Mouse (Mus musculus) bone marrow, adult 2 months (tissue): ENCODE measurements around the gene Evpl.

Experiments used
- CTCF ChIP-seq: fragments of 200-500 bp; IDR thresholded peaks from 2 replicates; pipeline ENCODE4 v1.5.1; 2011; ENCODE audit warnings: low read length, control low read depth; ENCODE audit not compliant: control insufficient read depth, insufficient read depth
- POLR2A ChIP-seq: fragments of 200-500 bp; IDR thresholded peaks from 2 replicates; pipeline ENCODE4 v1.6.1; 2011; ENCODE audit warnings: low read depth, mild to moderate bottlenecking, control low read depth, low read length, borderline replicate concordance; ENCODE audit not compliant: control insufficient read depth

DNA sequence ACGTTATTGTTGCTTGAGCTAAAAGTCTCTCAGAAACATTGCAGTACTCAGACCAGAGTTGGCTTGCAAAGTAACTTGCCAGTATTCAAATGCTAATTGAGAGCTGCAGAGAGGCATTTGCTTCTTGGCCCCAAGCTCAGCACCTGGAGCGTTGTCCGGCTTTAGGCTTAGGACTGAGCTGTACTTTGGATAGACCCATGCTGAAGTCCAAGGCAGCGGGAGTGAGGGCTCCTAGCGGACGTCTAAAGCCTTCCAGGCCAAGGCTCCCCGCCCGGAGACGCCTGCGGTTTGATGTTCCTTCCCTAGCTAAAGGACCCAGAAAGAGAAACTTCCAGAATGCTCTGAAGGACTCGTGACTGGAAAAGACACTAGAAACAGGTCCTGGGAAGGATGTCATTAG is 44.2 kb upstream of the Evpl start:
- no peak for TF ChIP-seq POLR2A
- no peak for TF ChIP-seq CTCF
